Mouse (Mus musculus): Measurements from ENCODE around the gene Atg7.

Gene Atg7

DNA sequence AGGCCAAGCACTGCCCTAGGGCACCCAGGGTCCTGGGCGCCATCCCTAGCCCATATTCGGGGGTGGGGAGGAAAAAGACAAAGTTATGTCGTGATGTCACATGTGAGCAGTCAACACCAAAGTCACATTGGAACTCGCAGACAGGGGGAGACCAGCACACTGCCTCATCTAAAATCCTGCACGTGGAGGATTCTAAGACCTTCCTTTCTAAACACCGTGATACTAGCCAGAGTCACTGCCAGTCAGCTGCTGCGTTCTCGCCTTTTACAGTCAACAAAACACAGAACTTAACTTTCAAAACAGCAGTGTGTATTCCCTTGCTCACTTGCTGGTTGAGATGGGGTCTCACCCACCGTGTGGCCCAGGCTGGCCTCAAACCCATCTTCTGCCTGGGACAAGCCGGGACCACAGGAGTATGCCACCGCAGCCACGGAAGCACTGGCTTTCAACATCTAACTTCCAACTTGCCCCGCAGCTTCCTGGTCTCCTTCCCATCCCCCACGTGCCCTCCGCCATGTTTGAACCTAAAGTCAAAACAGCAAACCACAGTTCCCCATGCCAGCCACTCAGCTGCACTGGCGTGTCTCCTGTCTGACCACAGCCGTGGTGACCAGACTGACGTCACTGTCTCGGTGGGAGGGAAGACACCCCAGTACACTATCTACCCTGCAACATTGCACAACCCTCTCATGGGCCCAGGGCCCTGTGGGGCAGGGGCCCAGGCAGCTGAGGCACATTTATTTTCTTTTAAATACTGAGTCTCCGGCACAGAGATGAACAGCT, 250.7 kb downstream of the Atg7 start:
- in situ Hi-C loops (cut with MboI, MseI) = no loop called here

DNA sequence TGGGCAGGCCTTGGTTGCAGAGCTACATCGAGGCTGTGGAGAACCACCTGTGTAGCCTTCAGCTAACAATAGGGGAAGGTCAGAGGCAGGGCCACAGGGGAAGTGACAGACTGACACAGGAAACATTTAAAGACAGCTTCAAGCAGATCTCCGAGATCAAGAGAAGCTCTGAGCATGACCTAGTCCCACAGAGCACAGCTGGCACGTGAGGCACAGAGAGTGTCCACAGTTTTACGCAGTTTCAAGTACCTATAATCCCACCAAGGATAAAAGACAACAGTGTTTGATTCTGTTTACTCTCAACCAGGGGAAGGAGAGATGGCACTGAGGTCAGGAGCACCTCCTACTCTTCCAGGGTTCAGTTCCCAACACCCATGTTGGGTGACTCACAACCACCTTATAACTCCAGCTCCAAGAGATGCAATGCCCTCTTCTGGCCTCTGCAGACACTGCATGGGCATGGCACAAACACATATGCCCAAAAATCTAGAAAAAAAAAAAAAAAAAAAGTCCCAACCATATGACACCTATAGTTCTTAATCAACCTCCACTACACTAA, 251.7 kb downstream of the Atg7 start:
- in situ Hi-C loops (cut with MboI, MseI) = no loop called here

GRCm38 (mm10) chr6:114895191-114895590, 252.3 kb downstream of the Atg7 start:
- in situ Hi-C loops (cut with MboI, MseI) = no loop called here

- in situ Hi-C loops (cut with MboI, MseI) = no loop called here
Measured at GRCm38 (mm10) chr6:114896281-114896680, 253.4 kb downstream of the Atg7 start.

DNA sequence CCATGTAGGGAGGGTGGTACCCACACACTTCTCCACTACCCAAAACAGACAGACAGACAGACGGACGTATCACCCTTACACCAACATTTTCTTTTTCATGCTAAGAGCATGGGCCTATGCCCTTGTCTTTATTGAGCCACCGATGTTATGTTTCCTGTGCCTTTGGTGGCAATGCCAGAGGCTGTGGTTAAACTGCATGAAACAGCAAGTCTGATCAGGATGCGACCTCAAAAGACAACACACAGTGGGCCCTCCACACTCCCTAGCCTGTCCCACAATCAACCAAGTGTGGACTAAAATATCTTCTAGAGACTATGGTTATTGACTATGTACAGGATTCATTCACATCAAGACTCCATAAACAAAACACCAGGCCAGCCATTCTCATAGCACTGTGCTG, 256.1 kb downstream of the Atg7 start:
- in situ Hi-C loops (cut with MboI, MseI) = no loop called here

- in situ Hi-C loops (cut with MboI, MseI) = loop anchor here in 1 of 2 experiments (5.0 to 25.0 kb wide), 3 partner anchors 42 to 1237 kb away; no protein-coding TSS in a partner anchor
Measured at GRCm38 (mm10) chr6:114899652-114900051, 256.8 kb downstream of the Atg7 start.

DNA sequence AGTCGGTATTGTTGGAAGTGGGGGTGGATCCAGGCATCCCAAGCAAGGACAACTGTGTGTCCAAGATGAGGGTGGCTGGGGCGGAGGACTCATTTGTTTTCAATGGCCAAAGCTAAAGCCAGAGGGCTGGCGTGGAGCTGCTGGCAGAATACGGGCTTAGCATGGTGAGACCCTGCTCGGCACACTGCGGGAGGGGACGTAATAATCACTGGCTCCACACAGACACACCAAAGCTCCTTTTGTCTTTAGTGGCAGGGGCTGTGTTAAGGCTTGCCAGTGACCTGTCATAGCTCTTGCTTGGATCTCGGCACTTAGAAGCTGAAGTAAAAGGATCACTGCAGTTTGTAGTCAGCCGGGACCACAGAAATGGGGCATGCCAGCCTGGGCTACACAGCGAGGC, 257.3 kb downstream of the Atg7 start:
- in situ Hi-C loops (cut with MboI, MseI) = loop anchor here in 1 of 2 experiments (5.0 to 25.0 kb wide), 3 partner anchors 43 to 1238 kb away; no protein-coding TSS in a partner anchor

- in situ Hi-C loops (cut with MboI, MseI) = loop anchor here in 1 of 2 experiments (5.0 to 25.0 kb wide), 3 partner anchors 44 to 1239 kb away; no protein-coding TSS in a partner anchor
Measured at GRCm38 (mm10) chr6:114901321-114901824, 258.5 kb downstream of the Atg7 start.

DNA sequence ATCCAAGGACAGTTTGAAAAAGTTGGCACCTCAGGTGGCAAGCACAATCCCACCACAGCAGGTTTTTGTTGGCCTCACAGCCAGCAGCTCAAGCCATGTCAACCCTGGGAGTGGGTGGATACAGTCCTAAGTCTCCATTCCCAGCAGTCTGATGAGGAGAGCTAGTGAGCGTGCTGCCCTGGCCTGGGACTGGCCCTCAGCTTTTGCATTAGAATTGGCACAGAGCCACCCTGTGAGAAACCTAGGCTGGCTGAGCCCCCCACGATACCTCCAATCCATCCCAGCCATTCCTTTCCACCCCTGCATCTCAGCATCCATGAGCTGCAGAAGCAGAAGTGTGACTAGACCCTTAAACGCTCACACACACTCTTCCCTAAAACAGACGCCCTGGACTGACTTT, 259.0 kb downstream of the Atg7 start:
- in situ Hi-C loops (cut with MboI, MseI) = loop anchor here in 1 of 2 experiments (5.0 to 25.0 kb wide), 3 partner anchors 45 to 1240 kb away; no protein-coding TSS in a partner anchor

- in situ Hi-C loops (cut with MboI, MseI) = loop anchor here in 1 of 2 experiments (5.0 to 25.0 kb wide), 3 partner anchors 47 to 1242 kb away; no protein-coding TSS in a partner anchor
Measured at GRCm38 (mm10) chr6:114904233-114904632, 261.3 kb downstream of the Atg7 start.

DNA sequence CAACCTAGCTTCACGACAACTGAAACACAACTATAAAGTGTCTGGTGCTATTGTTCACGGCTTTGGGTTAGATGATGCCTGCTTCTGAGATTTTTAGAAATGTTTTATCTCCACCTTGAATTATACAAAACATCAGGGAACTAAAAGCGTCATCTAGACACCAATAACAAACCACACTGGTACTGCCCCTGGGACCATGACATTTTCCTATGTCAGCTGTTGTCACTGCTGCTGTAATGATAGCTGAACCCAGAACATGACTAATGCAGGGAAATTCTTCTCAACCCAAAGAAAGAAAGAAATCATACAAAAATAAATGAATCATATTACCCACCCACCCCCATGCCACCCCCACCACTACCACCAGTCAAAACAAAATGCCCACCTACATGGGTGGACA, 261.9 kb downstream of the Atg7 start:
- in situ Hi-C loops (cut with MboI, MseI) = loop anchor here in 1 of 2 experiments (5.0 to 25.0 kb wide), 3 partner anchors 48 to 1243 kb away; no protein-coding TSS in a partner anchor

- in situ Hi-C loops (cut with MboI, MseI) = loop anchor here in 1 of 2 experiments (10.0 to 25.0 kb wide), 2 partner anchors 759 to 1243 kb away; no protein-coding TSS in a partner anchor
Measured at GRCm38 (mm10) chr6:114905253-114906028, 262.5 kb downstream of the Atg7 start.

DNA sequence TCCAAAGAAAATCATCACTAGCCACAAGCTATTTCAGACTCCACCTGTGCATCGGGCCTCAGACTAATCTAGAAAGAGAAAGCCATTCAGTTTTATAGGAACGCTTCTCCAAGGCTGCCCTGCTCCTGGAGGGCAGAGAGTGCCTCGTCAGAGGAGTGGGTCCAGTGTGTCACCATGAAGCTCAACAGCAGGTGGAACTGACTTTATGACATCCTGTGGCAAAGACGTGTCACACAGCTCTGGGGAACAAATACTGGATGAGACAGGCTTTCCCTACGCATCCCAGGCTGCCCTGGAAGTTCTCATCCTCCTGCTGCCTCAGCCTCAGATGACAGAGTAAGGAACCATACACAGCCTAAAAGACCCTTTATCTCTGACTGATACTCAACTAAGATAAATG, 263.3 kb downstream of the Atg7 start:
- in situ Hi-C loops (cut with MboI, MseI) = loop anchor here in 1 of 2 experiments (10.0 to 25.0 kb wide), 2 partner anchors 759 to 1244 kb away; no protein-coding TSS in a partner anchor

DNA sequence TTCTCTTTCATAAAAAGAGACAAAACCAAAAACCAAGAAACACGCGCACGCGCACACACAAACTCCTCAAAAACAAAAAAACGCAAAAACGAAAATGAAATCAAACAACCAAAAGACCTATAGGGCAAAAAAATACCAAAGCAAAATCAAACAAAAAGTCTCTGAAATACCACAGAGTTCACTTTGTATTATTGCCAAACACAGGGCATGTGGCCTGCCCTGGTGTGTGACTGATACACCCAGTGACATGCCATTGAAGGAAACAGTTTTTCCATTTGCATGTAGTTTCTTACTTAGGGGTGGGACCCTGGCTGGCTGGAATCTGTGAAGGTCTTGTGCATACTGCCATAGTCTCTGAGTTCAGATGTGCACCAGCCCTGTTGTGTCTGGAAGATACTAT, 264.6 kb downstream of the Atg7 start:
- in situ Hi-C loops (cut with MboI, MseI) = loop anchor here in 1 of 2 experiments (10.0 to 25.0 kb wide), 2 partner anchors 757 to 1245 kb away; no protein-coding TSS in a partner anchor

GRCm38 (mm10) chr6:114909801-114910200, 266.9 kb downstream of the Atg7 start:
- in situ Hi-C loops (cut with MboI, MseI) = loop anchor here (10.0 to 25.0 kb wide), 3 partner anchors 755 to 1248 kb away; no protein-coding TSS in a partner anchor
